ENCODE assay signal across 25 mouse cellular contexts in genomic region chr7:130945730-130946129, GRCm38 (mm10). TPM values are rescaled to one million over a fixed set of nuclear protein-coding genes. Genes with fewer than 3 reads are reported as not detected.
DNase-seq lines count a peak whose midpoint lies in the region; ATAC-seq and TF ChIP-seq lines count a peak whose summit lies in the region.
"Had no signal": no experiment of that assay in that cellular context is flagged by ENCODE, and none has a peak within 500 bp of the region (broad histone marks: within the 10 kb centered on the region; RNA-seq: fewer than 3 reads in every experiment).

No protein-coding gene starts in this region.

- no peak for TF ChIP-seq POLR2A in myocyte (IDR thresholded peaks at IDR 0.05; ENCODE audit: insufficient read length, low read depth)

- no peak overlapping the region for H3ac ChIP-seq in myocyte (ENCODE audit: control insufficient read depth, insufficient read length)

- H3K27ac ChIP-seq in heart, embryonic 10.5 days, result no peak overlapping the region
- no peak overlapping the region for H3K27ac ChIP-seq in kidney, embryonic 15.5 days
- H3K27ac ChIP-seq: embryonic facial prominence, embryonic 12.5 days; embryonic facial prominence, embryonic 15.5 days; forebrain, embryonic 12.5 days; forebrain, embryonic 15.5 days; hindbrain, embryonic 12.5 days; hindbrain, embryonic 15.5 days had no signal

- no peak overlapping the region for H3K9ac ChIP-seq in kidney, embryonic 15.5 days
- H3K9ac ChIP-seq: embryonic facial prominence, embryonic 12.5 days; embryonic facial prominence, embryonic 15.5 days; forebrain, embryonic 12.5 days; forebrain, embryonic 15.5 days; hindbrain, embryonic 12.5 days; hindbrain, embryonic 15.5 days had no signal

- peaks cover 33% of the 10 kb centered on the region for H3K79me2 ChIP-seq in myocyte (ENCODE audit: control insufficient read depth, insufficient read depth)

- no peak for ATAC-seq in kidney, embryonic 15.5 days (replicated peaks; ENCODE audit: low FRiP score)
- ATAC-seq: forebrain, embryonic 15.5 days; intestine, postnatal 0 days had no signal

- no peaks in the 10 kb centered on the region for H3K36me3 ChIP-seq in heart, embryonic 10.5 days
- peaks cover 8% of the 10 kb centered on the region for H3K36me3 ChIP-seq in myocyte (ENCODE audit: control insufficient read depth, insufficient read depth)
- H3K36me3 ChIP-seq in kidney, embryonic 15.5 days, result no peaks in the 10 kb centered on the region
- H3K36me3 ChIP-seq: embryonic facial prominence, embryonic 12.5 days; embryonic facial prominence, embryonic 15.5 days; forebrain, embryonic 12.5 days; forebrain, embryonic 15.5 days; G1E; hindbrain, embryonic 12.5 days; hindbrain, embryonic 15.5 days had no signal

- WGBS in heart, embryonic 10.5 days, result 81% methylated on average over 3 of the region's 3 CpGs
- WGBS in kidney, embryonic 15.5 days, result 95% methylated on average over 3 of the region's 3 CpGs

- no peak overlapping the region for H3K4me3 ChIP-seq in heart, embryonic 10.5 days
- no peak overlapping the region for H3K4me3 ChIP-seq in myocyte
- H3K4me3 ChIP-seq in kidney, embryonic 15.5 days (replicated peaks), result no peak overlapping the region
- H3K4me3 ChIP-seq: embryonic facial prominence, embryonic 12.5 days; embryonic facial prominence, embryonic 15.5 days; erythroblast, embryonic 14.5 days; forebrain, embryonic 12.5 days; forebrain, embryonic 15.5 days; hindbrain, embryonic 12.5 days; hindbrain, embryonic 15.5 days had no signal

- H3K9me3 ChIP-seq in heart, embryonic 10.5 days, result no peaks in the 10 kb centered on the region
- no peaks in the 10 kb centered on the region for H3K9me3 ChIP-seq in kidney, embryonic 15.5 days (replicated peaks)
- H3K9me3 ChIP-seq: embryonic facial prominence, embryonic 12.5 days; embryonic facial prominence, embryonic 15.5 days; forebrain, embryonic 12.5 days; forebrain, embryonic 15.5 days; hindbrain, embryonic 12.5 days; hindbrain, embryonic 15.5 days had no signal

- peaks cover 8% of the 10 kb centered on the region for H3K27me3 ChIP-seq in heart, embryonic 10.5 days (ENCODE audit: insufficient read depth, poor library complexity, severe bottlenecking)
- H3K27me3 ChIP-seq in myocyte (ENCODE audit: control insufficient read depth, insufficient read depth, insufficient read length), result no peaks in the 10 kb centered on the region
- no peaks in the 10 kb centered on the region for H3K27me3 ChIP-seq in kidney, embryonic 15.5 days
- H3K27me3 ChIP-seq: embryonic facial prominence, embryonic 12.5 days; embryonic facial prominence, embryonic 15.5 days; forebrain, embryonic 15.5 days; hindbrain, embryonic 12.5 days; hindbrain, embryonic 15.5 days; Patski had no signal

- peak; percentile 10 for DNase-seq in heart, embryonic 10.5 days (ENCODE audit: low spot score)
- no peak for DNase-seq in heart, adult 9 months (ENCODE audit: low spot score in 2 of 2)
- DNase-seq in R1 (ENCODE audit: low read depth, low spot score), result peak; percentile 99
- DNase-seq in T-cell, adult 2 months (ENCODE audit: low spot score), result no peak
- DNase-seq: adrenal gland, postnatal 10 days; adrenal gland, postnatal 36 days; B cell, adult 2 months; cerebellum, adult 18-20 months; cerebellum, adult 9-10 months; cerebellum, postnatal 25 days; gastrocnemius, postnatal 25 days; kidney, adult 2 months had no signal

- H3K4me1 ChIP-seq in heart, embryonic 10.5 days, result peaks cover 47% of the 10 kb centered on the region
- H3K4me1 ChIP-seq in kidney, embryonic 15.5 days, result peaks cover 7% of the 10 kb centered on the region
- H3K4me1 ChIP-seq: forebrain, embryonic 12.5 days; hindbrain, embryonic 12.5 days had no signal

- H3K4me2 ChIP-seq in myocyte (ENCODE audit: low read depth), result peak overlapping the region; percentile 26
- H3K4me2 ChIP-seq in kidney, embryonic 15.5 days, result no peak overlapping the region
- H3K4me2 ChIP-seq: embryonic facial prominence, embryonic 12.5 days; embryonic facial prominence, embryonic 15.5 days; forebrain, embryonic 12.5 days; forebrain, embryonic 15.5 days; heart, embryonic 11.5 days; hindbrain, embryonic 12.5 days; hindbrain, embryonic 15.5 days had no signal

TF ChIP-seq in myocyte, 11 proteins besides CTCF, POLR2A, EP300 and RAD21:
- TF ChIP-seq TCF3 (IDR thresholded peaks at IDR 0.05; ENCODE audit: insufficient read length, low read depth), result no peak
- TF ChIP-seq MAX (IDR thresholded peaks at IDR 0.05; ENCODE audit: low read depth), result no peak
- TF ChIP-seq USF1 (IDR thresholded peaks at IDR 0.05; ENCODE audit: low read depth), result no peak
- no peak for TF ChIP-seq E2F4 (IDR thresholded peaks at IDR 0.05; ENCODE audit: insufficient read depth)
- no peak for TF ChIP-seq MYOD1 (IDR thresholded peaks at IDR 0.05; ENCODE audit: control insufficient read depth in 1 of 3, insufficient read length in 2 of 3, low read depth in 2 of 3)
- TF ChIP-seq POLR2AphosphoS2 (IDR thresholded peaks at IDR 0.05; ENCODE audit: insufficient read length, low read depth), result no peak
- no peak for TF ChIP-seq SRF (IDR thresholded peaks at IDR 0.05; ENCODE audit: control insufficient read depth, insufficient read length, low read depth)
- TF ChIP-seq REST (IDR thresholded peaks at IDR 0.05; ENCODE audit: insufficient read depth, insufficient read length), result no peak
- no peak for TF ChIP-seq TCF12 (IDR thresholded peaks at IDR 0.05; ENCODE audit: insufficient read depth, poor library complexity, severe bottlenecking)
- TF ChIP-seq CEBPB (IDR thresholded peaks at IDR 0.05; ENCODE audit: insufficient read depth, poor library complexity, severe bottlenecking), result no peak
- TF ChIP-seq MYOG (IDR thresholded peaks at IDR 0.05; ENCODE audit: control insufficient read depth in 1 of 3, insufficient read depth in 1 of 3, insufficient read length in 2 of 3, low read depth in 2 of 3), result no peak

RNA-seq across cellular contexts. Expression of gene Htra1, which starts 9.8 kb away (rescaled TPM):
- polyA plus RNA-seq in heart, embryonic 10.5 days (2016; fragmentation: Nextera tagmentation; extraction: Ambion mirVana), result 7.7 and 20.0 TPM in 2 replicates
- polyA plus RNA-seq in myocyte (2012; fragmentation: generic; extraction: Trizol), result 176 TPM
- polyA plus RNA-seq in kidney, embryonic 15.5 days (2015; fragmentation: Nextera tagmentation; extraction: Ambion mirVana), result 13.4 and 14.3 TPM in 2 replicates
- polyA plus RNA-seq: erythroblast, embryonic 14.5 days; G1E had no signal

Comparison
In these comparisons a context has a peak if more than half of its experiments do, and no peak if none do; other contexts are left out.
1. DNase-seq: peak in heart, embryonic 10.5 days (single experiment) and R1 (single experiment); none in heart, adult 9 months (0 of 2) and T-cell, adult 2 months (single experiment).